Mouse (Mus musculus): ENCODE data around the gene Fanca.

- TF ChIP-seq ZNF384 (IDR thresholded peaks at IDR 0.05; ENCODE audit: low read depth, low read length): no peak
- no peak for TF ChIP-seq POLR2AphosphoS2 (IDR thresholded peaks at IDR 0.05; ENCODE audit: low read depth, low read length)
- TF ChIP-seq RCOR1 (conservative IDR thresholded peaks at IDR 0.05; ENCODE audit: low read depth, low read length): no peak
Observed at GRCm38 (mm10) chr8:123332262-123333090, 14.1 kb upstream of the Fanca start, which contains the start of gene Spire2.
